Mouse (Mus musculus) liver, embryonic 14.5 days (tissue): ENCODE data around the gene Themis2.

Source experiments
- CTCF ChIP-seq: IDR thresholded peaks from 2 replicates; pipeline ENCODE4 v1.5.1; 2016; ENCODE audit warnings: antibody characterized with exemption, low read depth, control low read depth
- EP300 ChIP-seq: IDR thresholded peaks from 2 replicates; pipeline ENCODE4 v1.6.1; 2016; ENCODE audit warnings: antibody characterized with exemption, low read depth

- TF ChIP-seq CTCF = no peak
- no peak for TF ChIP-seq EP300
These were observed 9.5 kb upstream of the Themis2 start for GRCm38 (mm10) chr4:132805599-132806197.
